Mouse (Mus musculus): ENCODE measurements around the gene Ube3b. TPM values are rescaled to one million over a fixed set of nuclear protein-coding genes. Genes with fewer than 3 reads are reported as not detected.

Ube3b gene
- polyA plus RNA-seq, 1 experiment from 2014 or later: 51.5 TPM

- Histone ChIP-seq H3K27ac (ENCODE audit: low read length) (peak within 1 kb of the TSS; percentile 75), H3K4me1 (ENCODE audit: insufficient read depth, low read length) (peaks cover 14% of the 10 kb centered on the region), H3K9me3 (ENCODE audit: low read length) (no peaks in the 10 kb centered on the region), H3K4me2 (replicated peaks; ENCODE audit: low read depth, low read length) (peak within 1 kb of the TSS; percentile 89), H3K36me3 (ENCODE audit: insufficient read depth, low read length) (peaks cover 17% of the 10 kb centered on the region; the same call in 1 of the 2 replicates), H3K9ac (replicated peaks; ENCODE audit: low read length) (peak within 1 kb of the TSS; percentile 90), H3K27me3 (ENCODE audit: insufficient read depth, low read length) (no peaks in the 10 kb centered on the region), H3K4me3 (ENCODE audit: low read length) (peak within 1 kb of the TSS; percentile 96)
- 2% methylated on average over 43 of the region's 43 CpGs for WGBS
- ATAC-seq (ENCODE audit: low FRiP score, low TSS enrichment): peak; percentile 98
Observed at GRCm38 (mm10) chr5:114443566-114444367, 63.4 kb downstream of the Ube3b start, which contains the start of the genes Mmab and Mvk. Gene Mmab (minus strand): TSS chr5:114444060. Gene Mvk (plus strand): TSS chr5:114444269.

DNA sequence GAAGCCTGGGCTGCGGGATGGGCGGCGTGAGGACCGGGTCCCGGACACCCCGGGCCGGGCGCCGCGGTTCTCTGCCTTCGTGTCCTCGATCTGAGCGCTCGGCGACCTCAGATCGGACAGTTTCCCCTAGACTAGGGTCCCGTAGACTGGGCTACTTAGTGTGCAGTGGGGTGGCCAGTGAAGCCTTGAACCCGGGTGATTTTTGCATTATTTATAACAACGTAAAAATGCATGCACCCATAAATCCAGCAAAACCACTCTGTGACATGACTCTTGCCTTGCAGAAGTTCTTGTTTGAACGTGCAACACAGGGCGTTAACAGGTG is 63.9 kb downstream of the Ube3b start:
- ATAC-seq (ENCODE audit: low FRiP score, low TSS enrichment): no peak
- H3K27ac ChIP-seq (ENCODE audit: low read length): no peak overlapping the region
- H3K9ac ChIP-seq (replicated peaks; ENCODE audit: low read length): peak overlapping the region; percentile 88
- no peaks in the 10 kb centered on the region for H3K9me3 ChIP-seq (ENCODE audit: low read length)
- peaks cover 14% of the 10 kb centered on the region for H3K4me1 ChIP-seq (ENCODE audit: insufficient read depth, low read length)
- H3K27me3 ChIP-seq (ENCODE audit: insufficient read depth, low read length): no peaks in the 10 kb centered on the region
- peak overlapping the region; percentile 89 for H3K4me2 ChIP-seq (replicated peaks; ENCODE audit: low read depth, low read length)
- under 1% methylated on average over 21 of the region's 21 CpGs for WGBS
- H3K36me3 ChIP-seq (ENCODE audit: insufficient read depth, low read length): peaks cover 17% of the 10 kb centered on the region; the same call in 1 of the 2 replicates
- H3K4me3 ChIP-seq (ENCODE audit: low read length): peak overlapping the region; percentile 96

DNA sequence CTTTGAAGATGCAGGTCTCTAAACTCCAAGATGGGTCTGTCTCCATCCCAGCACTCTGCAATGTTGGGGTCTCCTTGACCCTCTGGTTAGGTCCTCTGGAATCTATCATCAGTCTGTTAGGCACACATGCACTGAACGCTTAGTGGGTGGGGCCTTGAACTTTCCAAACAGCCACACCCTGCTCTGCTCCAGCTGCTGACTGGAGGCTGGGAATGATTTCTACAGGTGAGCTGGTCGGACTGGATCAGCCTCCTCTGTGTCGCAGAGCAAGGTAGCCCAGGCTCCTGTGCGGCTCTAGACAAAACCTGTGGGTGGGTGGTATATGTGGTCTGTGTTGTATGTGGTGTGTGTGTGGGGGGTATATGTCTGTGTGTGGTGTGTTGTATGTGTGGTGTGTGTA is 68.6 kb downstream of the Ube3b start:
- Histone ChIP-seq H3K27ac (ENCODE audit: low read length) (no peak overlapping the region), H3K36me3 (ENCODE audit: insufficient read depth, low read length) (peaks cover 24% of the 10 kb centered on the region), H3K4me1 (ENCODE audit: insufficient read depth, low read length) (peaks cover 7% of the 10 kb centered on the region), H3K4me3 (ENCODE audit: low read length) (no peak overlapping the region), H3K4me2 (replicated peaks; ENCODE audit: low read depth, low read length) (no peak overlapping the region), H3K27me3 (ENCODE audit: insufficient read depth, low read length) (no peaks in the 10 kb centered on the region), H3K9me3 (ENCODE audit: low read length) (no peaks in the 10 kb centered on the region), H3K9ac (replicated peaks; ENCODE audit: low read length) (no peak overlapping the region)
- 85% methylated on average over 4 of the region's 4 CpGs for WGBS
- no peak for ATAC-seq (ENCODE audit: low FRiP score, low TSS enrichment)

DNA sequence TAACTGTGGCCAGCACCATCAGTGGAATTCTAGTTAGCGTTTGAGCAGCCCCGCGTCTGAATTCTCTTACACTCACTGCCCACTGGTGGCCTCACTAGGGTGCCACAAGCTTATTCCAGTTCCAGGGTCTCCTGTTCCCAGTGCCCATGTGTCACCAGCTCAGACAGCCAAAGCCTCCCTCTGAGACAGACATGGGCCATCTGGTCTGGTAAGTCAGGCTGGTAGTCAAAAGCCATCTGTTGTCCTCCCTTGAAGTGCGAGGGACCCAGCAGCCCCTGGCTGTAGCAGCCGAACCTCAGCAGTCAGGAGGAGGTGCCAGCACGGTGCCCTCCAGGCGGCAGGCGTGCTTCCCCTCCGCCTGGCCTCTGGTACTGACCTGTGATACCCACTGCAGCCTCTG is 75.9 kb downstream of the Ube3b start:
- peak; percentile 52; the same call in 1 of the 2 replicates for ATAC-seq (ENCODE audit: low FRiP score, low TSS enrichment)

GRCm38 (mm10) chr5:114456995-114457605 is 76.7 kb downstream of the Ube3b start:
- Histone ChIP-seq H3K4me3 (ENCODE audit: low read length) (no peak overlapping the region), H3K9ac (replicated peaks; ENCODE audit: low read length) (no peak overlapping the region), H3K27me3 (ENCODE audit: insufficient read depth, low read length) (no peaks in the 10 kb centered on the region), H3K4me2 (replicated peaks; ENCODE audit: low read depth, low read length) (no peak overlapping the region), H3K36me3 (ENCODE audit: insufficient read depth, low read length) (peaks cover 6% of the 10 kb centered on the region), H3K9me3 (ENCODE audit: low read length) (no peaks in the 10 kb centered on the region), H3K27ac (ENCODE audit: low read length) (no peak overlapping the region), H3K4me1 (ENCODE audit: insufficient read depth, low read length) (peaks cover 15% of the 10 kb centered on the region)
- 61% methylated on average over 16 of the region's 16 CpGs for WGBS
- no peak for ATAC-seq (ENCODE audit: low FRiP score, low TSS enrichment)

More for the DNA sequence above, 75.9 kb downstream of the Ube3b start:
- Histone ChIP-seq H3K9ac (replicated peaks; ENCODE audit: low read length) (no peak overlapping the region), H3K27ac (ENCODE audit: low read length) (no peak overlapping the region), H3K9me3 (ENCODE audit: low read length) (no peaks in the 10 kb centered on the region), H3K4me1 (ENCODE audit: insufficient read depth, low read length) (peaks cover 11% of the 10 kb centered on the region), H3K36me3 (ENCODE audit: insufficient read depth, low read length) (peaks cover 10% of the 10 kb centered on the region), H3K27me3 (ENCODE audit: insufficient read depth, low read length) (no peaks in the 10 kb centered on the region), H3K4me2 (replicated peaks; ENCODE audit: low read depth, low read length) (no peak overlapping the region), H3K4me3 (ENCODE audit: low read length) (no peak overlapping the region)
- WGBS: 45% methylated on average over 9 of the region's 9 CpGs

DNA sequence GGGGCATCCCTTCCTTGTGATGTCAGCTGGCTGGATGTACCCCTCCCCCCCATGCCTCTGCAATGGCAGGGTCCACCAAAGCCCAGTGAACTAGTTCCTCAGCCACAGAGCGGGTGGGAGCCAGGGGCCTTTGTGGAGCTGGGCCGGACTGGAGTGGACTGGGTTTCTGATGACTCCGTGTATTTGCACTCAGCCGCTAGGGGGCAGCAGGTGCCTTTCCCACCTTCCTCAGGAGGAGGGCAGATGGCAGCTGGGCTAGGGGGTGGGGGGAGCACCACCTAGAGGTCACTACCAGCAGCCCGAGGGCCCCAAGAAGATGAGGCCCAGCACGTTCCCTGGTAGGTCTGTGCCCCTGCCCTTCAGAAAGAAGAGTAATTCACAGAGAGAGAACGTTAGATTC is 80.8 kb downstream of the Ube3b start:
- 0 out of 2 replicates have a peak, but pooled peaks have one; percentile 24 for ATAC-seq (ENCODE audit: low FRiP score, low TSS enrichment)
- 7% methylated on average over 7 of the region's 7 CpGs for WGBS
- Histone ChIP-seq H3K36me3 (ENCODE audit: insufficient read depth, low read length) (no peaks in the 10 kb centered on the region), H3K27me3 (ENCODE audit: insufficient read depth, low read length) (no peaks in the 10 kb centered on the region), H3K9ac (replicated peaks; ENCODE audit: low read length) (no peak overlapping the region), H3K4me2 (replicated peaks; ENCODE audit: low read depth, low read length) (no peak overlapping the region), H3K4me3 (ENCODE audit: low read length) (no peak overlapping the region), H3K9me3 (ENCODE audit: low read length) (no peaks in the 10 kb centered on the region), H3K4me1 (ENCODE audit: insufficient read depth, low read length) (peaks cover 31% of the 10 kb centered on the region), H3K27ac (ENCODE audit: low read length) (peak overlapping the region; percentile 32)

- no peak overlapping the region for H3K4me3 ChIP-seq (ENCODE audit: low read length)
- H3K27ac ChIP-seq (ENCODE audit: low read length): no peak overlapping the region
- no peak for ATAC-seq (ENCODE audit: low FRiP score, low TSS enrichment)
- no peaks in the 10 kb centered on the region for H3K9me3 ChIP-seq (ENCODE audit: low read length)
- no peaks in the 10 kb centered on the region for H3K27me3 ChIP-seq (ENCODE audit: insufficient read depth, low read length)
- no peak overlapping the region for H3K9ac ChIP-seq (replicated peaks; ENCODE audit: low read length)
- H3K4me1 ChIP-seq (ENCODE audit: insufficient read depth, low read length): peaks cover 42% of the 10 kb centered on the region
- 83% methylated on average over 24 of the region's 24 CpGs for WGBS
- no peaks in the 10 kb centered on the region for H3K36me3 ChIP-seq (ENCODE audit: insufficient read depth, low read length)
- no peak overlapping the region for H3K4me2 ChIP-seq (replicated peaks; ENCODE audit: low read depth, low read length)
Observed at GRCm38 (mm10) chr5:114462067-114463040, 81.9 kb downstream of the Ube3b start.

DNA sequence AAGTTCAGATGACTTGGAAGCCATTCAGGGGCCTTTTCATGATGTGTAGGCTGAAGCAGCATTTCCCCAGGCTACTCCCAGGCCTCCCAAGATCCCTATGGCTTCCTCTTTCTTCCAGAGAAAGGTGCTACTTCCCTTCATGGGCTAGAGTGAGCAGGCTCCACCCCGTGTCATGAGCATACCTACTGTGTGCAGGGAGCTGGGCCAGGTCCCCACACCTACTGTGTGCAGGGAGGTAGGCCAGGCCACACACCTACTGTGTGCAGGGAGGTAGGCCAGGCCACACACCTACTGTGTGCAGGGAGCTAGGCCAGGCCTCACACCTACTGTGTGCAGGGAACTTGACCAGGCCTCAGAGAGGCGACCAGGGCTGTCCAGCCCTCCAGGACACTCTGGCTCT is 84.2 kb downstream of the Ube3b start:
- Histone ChIP-seq H3K27me3 (ENCODE audit: insufficient read depth, low read length) (no peaks in the 10 kb centered on the region), H3K4me2 (replicated peaks; ENCODE audit: low read depth, low read length) (no peak overlapping the region), H3K9me3 (ENCODE audit: low read length) (no peaks in the 10 kb centered on the region), H3K27ac (ENCODE audit: low read length) (no peak overlapping the region), H3K4me1 (ENCODE audit: insufficient read depth, low read length) (peaks cover 49% of the 10 kb centered on the region), H3K9ac (replicated peaks; ENCODE audit: low read length) (no peak overlapping the region; the same call in 1 of the 2 replicates), H3K4me3 (ENCODE audit: low read length) (no peak overlapping the region), H3K36me3 (ENCODE audit: insufficient read depth, low read length) (no peaks in the 10 kb centered on the region)
- WGBS: 84% methylated on average over 2 of the region's 2 CpGs
- no peak for ATAC-seq (ENCODE audit: low FRiP score, low TSS enrichment)

- Histone ChIP-seq H3K9ac (replicated peaks; ENCODE audit: low read length) (no peak overlapping the region), H3K4me2 (replicated peaks; ENCODE audit: low read depth, low read length) (no peak overlapping the region), H3K27ac (ENCODE audit: low read length) (no peak overlapping the region), H3K4me1 (ENCODE audit: insufficient read depth, low read length) (peaks cover 41% of the 10 kb centered on the region), H3K27me3 (ENCODE audit: insufficient read depth, low read length) (no peaks in the 10 kb centered on the region), H3K9me3 (ENCODE audit: low read length) (no peaks in the 10 kb centered on the region), H3K36me3 (ENCODE audit: insufficient read depth, low read length) (no peaks in the 10 kb centered on the region), H3K4me3 (ENCODE audit: low read length) (no peak overlapping the region)
- 65% methylated on average over 7 of the region's 7 CpGs for WGBS
- no peak for ATAC-seq (ENCODE audit: low FRiP score, low TSS enrichment)
Observed at GRCm38 (mm10) chr5:114465641-114466040, 85.2 kb downstream of the Ube3b start.

Measured in kidney, embryonic 16.5 days (tissue).